21 mouse cellular contexts compared by ENCODE assay signal in genomic region chr4:109236186-109236879, GRCm38 (mm10). TPM values are rescaled to one million over a fixed set of nuclear protein-coding genes. Genes with fewer than 3 reads are reported as not detected.
DNase-seq lines count a peak whose midpoint lies in the region; ATAC-seq and TF ChIP-seq lines count a peak whose summit lies in the region.
"Had no signal": no experiment of that assay in that cellular context is flagged by ENCODE, and none has a peak within 500 bp of the region (broad histone marks: within the 10 kb centered on the region; RNA-seq: fewer than 3 reads in every experiment).

No protein-coding gene starts in this region.

- TF ChIP-seq CTCF in layer of hippocampus, adult 2 months (conservative IDR thresholded peaks at IDR 0.05) = no peak
- TF ChIP-seq CTCF in hindbrain, postnatal 0 days (IDR thresholded peaks at IDR 0.05; ENCODE audit: low read depth) = no peak

- WGBS in hindbrain, embryonic 11.5 days = 71% methylated on average over 7 of the region's 7 CpGs
- 40% methylated on average over 7 of the region's 7 CpGs for WGBS in hindbrain, postnatal 0 days
- 42% methylated on average over 7 of the region's 7 CpGs for WGBS in neural tube, embryonic 14.5 days

- no peak overlapping the region for H3K4me3 ChIP-seq in layer of hippocampus, adult 2 months
- no peak overlapping the region for H3K4me3 ChIP-seq in hindbrain, embryonic 11.5 days (ENCODE audit: low read depth, low read length)
- H3K4me3 ChIP-seq in hindbrain, postnatal 0 days (ENCODE audit: low read length) = no peak overlapping the region
- no peak overlapping the region for H3K4me3 ChIP-seq in neural tube, embryonic 14.5 days (ENCODE audit: low read depth, low read length)
- H3K4me3 ChIP-seq: embryonic facial prominence, embryonic 15.5 days; heart, adult 2 months; heart, embryonic 15.5 days; limb, embryonic 13.5 days; liver, embryonic 15.5 days; megakaryocyte, embryonic 14.5 days had no signal

- H3K4me2 ChIP-seq in hindbrain, embryonic 11.5 days (replicated peaks; ENCODE audit: low read depth, low read length) = no peak overlapping the region
- 0 out of 2 replicates have a peak overlapping the region, but pooled peaks have one; percentile 2 for H3K4me2 ChIP-seq in hindbrain, postnatal 0 days (ENCODE audit: low read depth, low read length)
- H3K4me2 ChIP-seq in neural tube, embryonic 14.5 days (ENCODE audit: low read depth, low read length) = no peak overlapping the region
- H3K4me2 ChIP-seq: embryonic facial prominence, embryonic 15.5 days; heart, embryonic 15.5 days; limb, embryonic 13.5 days; liver, embryonic 15.5 days had no signal

- no peaks in the 10 kb centered on the region for H3K9me3 ChIP-seq in hindbrain, embryonic 11.5 days (ENCODE audit: control insufficient read depth, low read length)
- H3K9me3 ChIP-seq in hindbrain, postnatal 0 days (ENCODE audit: low read length) = no peaks in the 10 kb centered on the region
- H3K9me3 ChIP-seq in neural tube, embryonic 14.5 days (ENCODE audit: control insufficient read depth, low read length) = no peaks in the 10 kb centered on the region
- H3K9me3 ChIP-seq: embryonic facial prominence, embryonic 15.5 days; heart, embryonic 15.5 days; limb, embryonic 13.5 days; liver, embryonic 15.5 days; megakaryocyte, embryonic 14.5 days had no signal

- peak overlapping the region; percentile 41; the same call in 1 of the 2 replicates for H3K27ac ChIP-seq in layer of hippocampus, adult 2 months
- H3K27ac ChIP-seq in hindbrain, embryonic 11.5 days (ENCODE audit: low read depth, low read length) = peak overlapping the region; percentile 51; the same call in 1 of the 2 replicates
- H3K27ac ChIP-seq in hindbrain, postnatal 0 days = peak overlapping the region; percentile 42; the same call in 1 of the 2 replicates
- peak overlapping the region; percentile 81 for H3K27ac ChIP-seq in neural tube, embryonic 14.5 days (ENCODE audit: low read depth, low read length)
- H3K27ac ChIP-seq: embryonic facial prominence, embryonic 15.5 days; heart, adult 2 months; heart, embryonic 15.5 days; limb, embryonic 13.5 days; liver, embryonic 15.5 days had no signal

- H3K27me3 ChIP-seq in hindbrain, embryonic 11.5 days (ENCODE audit: control insufficient read depth, insufficient read depth, low read length) = no peaks in the 10 kb centered on the region
- H3K27me3 ChIP-seq in hindbrain, postnatal 0 days (ENCODE audit: insufficient read depth, low read length) = no peaks in the 10 kb centered on the region
- H3K27me3 ChIP-seq in neural tube, embryonic 14.5 days (ENCODE audit: control insufficient read depth, insufficient read depth, low read length) = no peaks in the 10 kb centered on the region
- H3K27me3 ChIP-seq: embryonic facial prominence, embryonic 15.5 days; heart, embryonic 15.5 days; limb, embryonic 13.5 days; liver, embryonic 15.5 days had no signal

- ATAC-seq in hindbrain, embryonic 11.5 days (ENCODE audit: low FRiP score) = no peak; the same call in 1 of the 2 replicates
- ATAC-seq in hindbrain, postnatal 0 days = no peak
- ATAC-seq in neural tube, embryonic 14.5 days (ENCODE audit: low read depth) = peak; percentile 70; the same call in 1 of the 2 replicates

- no peaks in the 10 kb centered on the region for H3K4me1 ChIP-seq in hindbrain, embryonic 11.5 days (replicated peaks; ENCODE audit: control insufficient read depth, insufficient read depth, low read length)
- peaks cover 5% of the 10 kb centered on the region for H3K4me1 ChIP-seq in hindbrain, postnatal 0 days (ENCODE audit: insufficient read depth, low read length)
- H3K4me1 ChIP-seq in neural tube, embryonic 14.5 days (ENCODE audit: control insufficient read depth, insufficient read depth, low read length) = peaks cover 11% of the 10 kb centered on the region; the same call in 1 of the 2 replicates
- H3K4me1 ChIP-seq: liver, embryonic 15.5 days had no signal

- DNase-seq in layer of hippocampus, adult 2 months (ENCODE audit: low spot score in 2 of 2) = no peak
- no peak for DNase-seq in layer of hippocampus, adult 11-12 months (ENCODE audit: low spot score)
- no peak for DNase-seq in hindbrain, embryonic 11.5 days (ENCODE audit: low spot score)
- DNase-seq in hindbrain, postnatal 0 days (ENCODE audit: low spot score) = peak; percentile 39
- DNase-seq in frontal cortex, postnatal 14 days (ENCODE audit: low spot score in 2 of 2) = no peak
- DNase-seq in layer of hippocampus, adult 9-10 months (ENCODE audit: low spot score) = no peak
- DNase-seq: adrenal gland, postnatal 10 days; cerebellum, adult 8-10 months; heart, adult 2 months; kidney, adult 2 months; kidney, postnatal 14 days; lung, postnatal 10 days; thymus, postnatal 36 days had no signal

- H3K36me3 ChIP-seq in hindbrain, embryonic 11.5 days (ENCODE audit: control insufficient read depth, insufficient read depth, low read length) = no peaks in the 10 kb centered on the region
- H3K36me3 ChIP-seq in hindbrain, postnatal 0 days (ENCODE audit: insufficient read depth, low read length) = no peaks in the 10 kb centered on the region
- H3K36me3 ChIP-seq in neural tube, embryonic 14.5 days (ENCODE audit: control insufficient read depth, insufficient read depth, low read length) = no peaks in the 10 kb centered on the region
- H3K36me3 ChIP-seq: embryonic facial prominence, embryonic 15.5 days; heart, embryonic 15.5 days; limb, embryonic 13.5 days; liver, embryonic 15.5 days had no signal

- no peak overlapping the region for H3K9ac ChIP-seq in hindbrain, embryonic 11.5 days (ENCODE audit: low read depth, low read length)
- H3K9ac ChIP-seq in hindbrain, postnatal 0 days (replicated peaks; ENCODE audit: low read length) = 0 out of 2 replicates have a peak overlapping the region, but pooled peaks have one; percentile 4
- H3K9ac ChIP-seq in neural tube, embryonic 14.5 days (replicated peaks; ENCODE audit: low read depth, low read length) = no peak overlapping the region
- H3K9ac ChIP-seq: embryonic facial prominence, embryonic 15.5 days; heart, embryonic 15.5 days; limb, embryonic 13.5 days; liver, embryonic 15.5 days had no signal

RNA-seq across cellular contexts. Expression of gene Calr4, which starts 2.0 kb away (rescaled TPM):
- under 1 TPM; 0.79 to 0.86 TPM for total RNA-seq in layer of hippocampus, adult 2 months (2021)
- 0.09 and 0.54 TPM in 2 replicates for polyA plus RNA-seq in hindbrain, embryonic 11.5 days (2014; fragmentation: Nextera tagmentation; extraction: Ambion mirVana)
- total RNA-seq in hindbrain, postnatal 0 days (2014; rRNA removed) = 0.54 and 1.0 TPM in 2 replicates
- 1.6 TPM in 2 replicates for polyA plus RNA-seq in hindbrain, postnatal 0 days (2015; fragmentation: Nextera tagmentation; extraction: Ambion mirVana)
- 1.6 and 2.2 TPM in 2 replicates for polyA plus RNA-seq in neural tube, embryonic 14.5 days (2014; fragmentation: Nextera tagmentation; extraction: Ambion mirVana)
- total RNA-seq: common myeloid progenitor, adult 5-6 weeks; gastrocnemius, adult 8-10 months; heart, adult 2 months had no signal
- polyA plus RNA-seq: heart, adult 2 months; kidney, adult 2 months; limb, embryonic 13.5 days; liver, embryonic 15.5 days had no signal

RNA-seq across cellular contexts. Expression of gene Osbpl9, which starts 34.3 kb away (rescaled TPM):
- 10 to 100 TPM; 53.9 to 56.2 TPM for total RNA-seq in layer of hippocampus, adult 2 months (2021)
- 77.3 and 84.3 TPM in 2 replicates for polyA plus RNA-seq in hindbrain, embryonic 11.5 days (2014; fragmentation: Nextera tagmentation; extraction: Ambion mirVana)
- total RNA-seq in hindbrain, postnatal 0 days (2014; rRNA removed) = 59.3 and 65.3 TPM in 2 replicates
- 59.0 and 64.3 TPM in 2 replicates for polyA plus RNA-seq in hindbrain, postnatal 0 days (2015; fragmentation: Nextera tagmentation; extraction: Ambion mirVana)
- 89.2 and 98.8 TPM in 2 replicates for polyA plus RNA-seq in neural tube, embryonic 14.5 days (2014; fragmentation: Nextera tagmentation; extraction: Ambion mirVana)

RNA-seq across cellular contexts. Expression of gene Eps15, which starts 43.7 kb away (rescaled TPM):
- 100 to 1,000 TPM; 213 to 225 TPM for total RNA-seq in layer of hippocampus, adult 2 months (2021)
- polyA plus RNA-seq in hindbrain, embryonic 11.5 days (2014; fragmentation: Nextera tagmentation; extraction: Ambion mirVana) = 53.6 and 57.6 TPM in 2 replicates
- 68.8 and 73.0 TPM in 2 replicates for total RNA-seq in hindbrain, postnatal 0 days (2014; rRNA removed)
- 57.4 and 58.1 TPM in 2 replicates for polyA plus RNA-seq in hindbrain, postnatal 0 days (2015; fragmentation: Nextera tagmentation; extraction: Ambion mirVana)
- 82.4 and 101 TPM in 2 replicates for polyA plus RNA-seq in neural tube, embryonic 14.5 days (2014; fragmentation: Nextera tagmentation; extraction: Ambion mirVana)
